Mouse (Mus musculus) ovary, adult 18-20 months (tissue): ENCODE results near the gene Tmem8b.

Experiments used
- DNase-seq: peaks from one replicate; pipeline ENCODE4 v3.0.0; 2022; ENCODE audit warnings: low spot score, mixed read lengths

Gene Tmem8b

DNA sequence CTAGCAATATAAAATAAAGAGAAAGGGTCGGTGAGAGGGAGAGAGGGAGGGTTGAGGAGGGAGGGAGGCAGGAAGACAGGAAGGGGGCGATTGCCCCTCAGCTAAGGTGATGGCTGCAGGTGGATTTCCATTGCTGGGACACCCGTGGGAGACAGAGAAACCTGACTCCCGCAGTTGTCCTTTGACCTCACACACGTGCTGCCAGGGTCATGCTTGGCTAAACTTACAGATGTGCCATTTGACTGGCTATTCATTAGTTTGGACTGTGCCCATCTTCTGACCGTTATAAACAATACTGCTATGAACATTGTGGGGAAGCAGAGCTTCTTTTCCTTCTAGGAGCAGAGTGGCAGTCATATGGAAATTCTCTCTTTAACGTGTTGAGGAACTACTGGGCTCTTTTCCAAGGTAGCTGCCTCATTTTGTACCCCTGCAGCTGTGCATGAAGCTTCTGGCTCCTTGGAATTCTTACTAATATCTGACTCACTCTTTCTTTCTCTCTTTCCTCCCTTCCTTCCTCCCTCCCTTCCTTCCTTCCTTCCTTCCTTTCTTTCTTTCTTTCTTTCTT is 45.0 kb downstream of the Tmem8b start:
- no peak for DNase-seq

- no peak for DNase-seq
These were observed 51.9 kb downstream of the Tmem8b start for GRCm38 (mm10) chr4:43720491-43721228.

DNA sequence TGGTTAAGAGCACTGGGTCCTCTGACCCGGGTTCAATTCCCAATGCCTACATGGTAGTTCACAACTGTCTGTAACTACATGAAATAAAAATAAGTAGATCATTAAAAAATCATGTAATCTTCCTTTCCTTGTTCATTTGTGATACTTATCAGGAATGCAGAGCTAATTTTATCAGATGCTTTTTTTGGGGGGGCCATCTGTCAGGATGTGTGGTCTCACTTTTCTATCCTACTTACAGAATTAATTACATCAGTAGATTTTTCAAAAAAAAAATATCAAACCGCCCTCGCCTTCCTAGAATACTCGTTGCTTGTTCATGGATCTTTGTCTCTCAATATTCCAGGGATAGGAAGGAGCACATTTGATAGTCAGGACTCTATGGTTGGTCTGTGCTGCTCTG is 53.4 kb downstream of the Tmem8b start:
- DNase-seq, result no peak

- DNase-seq, result no peak
These were observed 56.0 kb downstream of the Tmem8b start for GRCm38 (mm10) chr4:43724764-43725163.

GRCm38 (mm10) chr4:43726228-43726993 is 57.6 kb downstream of the Tmem8b start:
- DNase-seq, result no peak

GRCm38 (mm10) chr4:43726995-43727394 is 58.2 kb downstream of the Tmem8b start, which contains the start of gene Hrct1:
Hrct1 (plus strand) TSS chr4:43727188.
- DNase-seq, result peak; percentile 78

- no peak for DNase-seq
These were observed 59.2 kb downstream of the Tmem8b start for GRCm38 (mm10) chr4:43727718-43728575.

GRCm38 (mm10) chr4:43728576-43728954 is 59.8 kb downstream of the Tmem8b start:
- DNase-seq, result peak; percentile 49

DNA sequence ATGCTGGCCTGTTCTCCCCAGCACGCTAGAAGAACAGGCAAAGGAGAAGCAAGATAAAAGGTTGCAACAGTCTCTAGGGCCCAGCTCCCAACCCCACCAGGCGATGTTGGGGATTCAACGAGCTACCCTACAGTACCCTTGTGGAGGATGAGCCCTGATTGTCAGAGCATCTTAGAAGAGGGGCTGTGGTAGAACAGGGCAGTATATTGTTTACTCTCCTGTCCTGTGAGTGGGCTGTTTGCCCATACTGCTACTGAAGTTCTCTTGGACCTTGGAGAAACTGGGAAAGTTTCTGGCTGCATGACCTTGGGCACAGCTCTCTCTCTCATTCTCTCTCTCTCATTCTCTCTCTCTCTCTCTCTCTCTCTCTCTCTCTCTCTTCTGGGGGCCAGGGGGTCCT is 60.4 kb downstream of the Tmem8b start:
- DNase-seq, result no peak

- DNase-seq, result no peak
These were observed 61.2 kb downstream of the Tmem8b start, which contains the start of gene Spaar for GRCm38 (mm10) chr4:43729794-43730550. Spaar (plus strand) TSS chr4:43730034.

- DNase-seq, result no peak
These were observed 62.1 kb downstream of the Tmem8b start for GRCm38 (mm10) chr4:43730750-43731297.

GRCm38 (mm10) chr4:43732171-43732570 is 63.4 kb downstream of the Tmem8b start:
- DNase-seq, result no peak

DNA sequence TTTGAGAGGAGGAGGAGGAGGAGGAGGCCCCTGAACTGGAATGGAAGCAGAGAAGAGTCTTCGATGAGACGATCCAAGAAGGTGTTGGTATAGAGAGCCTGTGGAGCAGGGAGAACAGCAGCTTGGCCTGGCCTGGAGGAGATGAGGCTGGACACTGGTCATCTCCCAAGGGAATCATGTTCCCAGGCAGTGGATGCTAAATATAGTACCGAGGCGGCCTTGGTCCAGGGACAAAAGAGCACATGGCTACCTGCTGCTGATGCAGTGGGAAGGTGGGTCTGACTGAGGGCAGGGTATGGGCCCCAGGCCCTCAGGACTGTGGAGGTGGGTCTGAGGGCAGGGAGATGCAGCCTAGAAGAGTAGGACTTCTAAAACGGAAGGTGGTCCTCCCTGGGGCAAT is 64.4 kb downstream of the Tmem8b start:
- no peak for DNase-seq

DNA sequence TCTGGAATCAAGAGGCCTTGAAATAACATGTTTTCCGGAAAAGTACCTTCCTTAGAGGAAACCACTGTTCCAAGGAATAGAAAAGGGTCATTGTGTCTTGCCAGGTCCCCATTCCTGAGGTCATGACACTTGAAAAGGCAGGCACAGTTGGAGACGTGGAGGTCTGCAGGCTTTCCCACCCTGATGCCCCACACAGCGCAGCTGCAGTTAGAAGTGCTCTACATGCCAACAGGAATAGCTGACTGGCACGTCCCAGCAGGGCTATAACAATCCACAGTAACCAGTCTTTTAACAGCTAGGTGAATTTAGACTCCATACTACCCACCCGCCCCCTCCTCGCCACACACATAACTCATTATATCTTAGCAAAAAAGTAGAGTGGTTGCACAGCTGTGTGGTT is 68.4 kb downstream of the Tmem8b start:
- DNase-seq, result no peak

GRCm38 (mm10) chr4:43738989-43739674 is 70.4 kb downstream of the Tmem8b start:
- no peak for DNase-seq

GRCm38 (mm10) chr4:43741526-43741925 is 72.8 kb downstream of the Tmem8b start:
- DNase-seq, result no peak
